Mouse (Mus musculus) cerebellum, postnatal 4 days (tissue): ENCODE measurements around the gene Rnf40.

Experiments
- DNase-seq, 2 experiments: peaks; one replicate each; pipeline ENCODE4 v3.0.0; 2022; ENCODE audit warnings: low spot score in 2 of 2, mixed read lengths in 1 of 2

Gene Rnf40

DNA sequence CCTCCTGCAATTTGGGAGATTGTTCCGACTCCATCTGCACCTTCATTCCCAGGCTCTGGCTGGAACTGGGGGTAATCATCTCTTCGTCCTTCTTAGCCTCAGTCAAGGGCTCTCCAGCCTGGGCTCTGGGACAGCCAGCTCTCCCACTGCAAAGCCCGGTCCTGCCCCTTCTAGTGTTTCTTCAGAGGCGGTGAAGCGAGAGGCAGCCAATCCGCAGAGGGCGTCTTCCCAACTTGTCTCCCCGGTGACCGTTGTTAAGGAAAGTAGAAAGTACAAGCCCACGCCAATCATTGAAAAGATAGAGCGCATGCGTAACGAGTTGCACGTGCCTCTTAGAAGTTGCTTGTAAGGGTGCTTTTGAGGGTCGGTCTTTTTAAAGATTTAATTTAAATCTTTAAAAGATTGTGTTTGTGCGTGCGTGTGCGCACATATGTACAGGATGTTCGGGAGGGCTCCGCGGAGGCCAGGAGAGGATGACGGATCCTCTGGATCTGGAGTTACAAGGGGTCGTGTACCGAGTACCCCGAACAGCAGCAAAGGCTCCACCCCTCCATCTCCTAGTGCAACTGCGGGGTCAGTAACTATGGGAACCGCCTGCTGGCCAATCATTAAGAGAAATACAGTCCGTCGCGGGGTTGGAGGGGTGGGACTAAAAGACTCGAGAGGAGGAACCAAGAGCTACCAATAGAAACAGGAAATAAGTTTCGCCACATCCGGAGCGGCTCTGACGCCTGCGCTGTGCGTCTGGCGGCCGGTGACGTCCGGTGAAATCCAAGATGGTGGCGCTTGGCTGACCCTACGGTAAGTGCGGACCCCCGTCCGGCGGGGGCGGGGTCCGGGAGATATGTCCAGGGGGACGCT, at the start of gene Rnf40, which contains the start of gene Ccdc189:
Gene Rnf40 (plus strand): TSS at position 757 of the 861 bp plus-strand sequence.
Gene Ccdc189 (minus strand): TSS at position 585 of the 861 bp plus-strand sequence.
- DNase-seq: peak; percentile 62 to 86

GRCm38 (mm10) chr7:127541671-127542070, 46.9 kb upstream of the Rnf40 start:
- no peak for DNase-seq

DNA sequence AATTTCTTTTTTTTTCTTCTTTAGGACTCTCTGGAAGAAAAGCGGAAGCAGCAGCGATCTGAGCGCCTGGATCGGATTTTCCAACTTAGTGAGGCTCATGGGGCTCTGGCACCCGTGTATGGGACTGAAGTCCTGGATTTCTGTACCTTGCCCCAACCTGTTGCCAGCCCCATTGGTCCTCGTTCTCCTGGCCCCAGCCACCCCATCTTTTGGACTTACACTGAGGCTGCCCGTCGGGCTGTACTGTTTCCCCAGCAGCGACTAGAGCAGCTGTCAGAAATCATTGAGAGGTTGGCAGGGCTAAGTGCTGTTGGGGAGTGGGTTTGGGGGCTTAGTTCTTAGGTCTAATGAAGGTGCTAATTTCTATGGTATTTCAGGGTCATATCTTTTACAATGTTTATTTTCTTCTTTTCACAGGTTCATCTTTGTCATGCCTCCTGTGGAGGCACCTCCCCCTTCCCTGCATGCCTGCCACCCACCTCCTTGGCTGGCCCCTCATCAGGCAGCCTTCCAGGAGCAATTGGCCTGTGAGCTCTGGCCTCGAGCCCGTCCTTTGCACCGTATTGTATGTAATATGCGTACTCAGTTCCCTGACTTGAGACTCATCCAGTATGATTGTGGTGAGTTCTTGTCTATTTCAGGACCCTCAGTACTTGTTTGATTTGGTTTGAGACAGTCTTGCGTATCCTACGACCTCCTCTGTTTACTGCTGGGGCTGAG, 39.3 kb upstream of the Rnf40 start:
- peak in 1 of 2 experiments; percentile 45 for DNase-seq

DNA sequence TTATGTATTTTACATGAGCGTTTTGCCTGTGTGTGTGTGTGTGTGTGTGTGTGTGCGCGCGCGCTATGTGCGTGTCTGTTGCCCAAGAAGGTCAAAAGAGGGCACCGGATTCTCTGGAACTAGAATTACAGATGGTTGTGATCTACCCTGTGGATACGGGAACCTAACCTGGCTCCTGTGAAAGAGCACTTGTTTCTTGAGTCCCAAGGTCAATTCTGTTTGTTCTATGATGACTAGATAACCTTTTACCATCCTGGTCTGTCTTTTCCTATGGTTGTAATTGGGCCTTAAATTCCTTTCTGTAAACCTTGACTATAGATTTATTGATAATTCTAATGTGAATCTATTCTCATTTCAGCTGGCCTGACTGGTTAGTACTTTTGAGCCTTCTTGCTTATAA, 37.0 kb upstream of the Rnf40 start:
- no peak for DNase-seq

DNA sequence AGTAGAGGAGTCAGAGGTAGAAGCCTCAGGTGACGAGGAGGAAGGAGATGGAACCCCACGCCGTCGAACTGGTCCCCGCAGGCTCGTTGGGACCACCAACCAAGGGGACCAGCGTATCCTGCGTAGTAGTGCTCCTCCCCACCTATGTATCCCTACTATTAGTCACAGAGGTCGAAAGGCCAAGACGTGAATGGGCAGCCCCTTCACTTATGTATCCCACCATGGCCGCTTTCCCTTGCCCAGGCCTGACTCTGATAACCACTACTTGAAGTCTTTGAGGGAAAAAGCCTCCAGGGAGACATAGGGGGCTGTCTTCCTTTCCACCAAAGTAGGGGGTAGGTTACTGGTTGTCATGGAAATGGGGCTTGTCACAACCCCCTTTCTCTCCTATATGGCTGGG, 28.0 kb upstream of the Rnf40 start:
- DNase-seq: no peak

DNA sequence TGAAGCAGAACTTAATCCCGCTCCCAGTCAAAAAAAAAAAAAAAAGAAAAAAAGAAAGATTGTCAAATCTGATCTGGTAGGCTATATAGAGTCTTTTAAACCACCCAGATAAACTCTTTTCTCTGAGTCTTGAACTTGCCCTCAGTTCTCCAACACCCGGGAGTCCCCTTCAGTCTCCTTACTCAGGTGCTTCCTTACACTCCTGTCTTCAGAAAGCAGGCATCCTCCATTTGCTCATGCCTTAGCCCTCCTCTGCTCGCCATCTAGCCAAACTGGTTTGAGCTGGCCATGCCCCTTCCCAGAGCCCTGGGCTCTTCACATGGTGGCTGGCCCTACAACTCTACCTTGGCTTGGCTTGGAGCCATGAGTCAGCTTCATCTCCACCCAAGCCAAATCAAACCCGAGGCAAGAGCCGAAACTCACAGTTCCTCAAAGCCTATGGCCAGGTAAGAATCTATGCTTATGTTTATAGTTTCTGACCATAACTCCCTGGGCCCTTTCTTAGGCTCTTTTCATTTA, 27.2 kb upstream of the Rnf40 start, which contains the start of gene Tmem265:
Gene Tmem265 (plus strand): TSS at position 51 of the 519 bp plus-strand sequence.
- DNase-seq: no peak

- peak in 1 of 2 experiments; percentile 44 for DNase-seq
Measured at GRCm38 (mm10) chr7:127564381-127565150, 24.0 kb upstream of the Rnf40 start.

- peak; percentile 55 to 79 for DNase-seq
Measured at GRCm38 (mm10) chr7:127572895-127573471, 15.6 kb upstream of the Rnf40 start, which contains the start of gene Phkg2. Phkg2 (plus strand) TSS chr7:127573340.

DNA sequence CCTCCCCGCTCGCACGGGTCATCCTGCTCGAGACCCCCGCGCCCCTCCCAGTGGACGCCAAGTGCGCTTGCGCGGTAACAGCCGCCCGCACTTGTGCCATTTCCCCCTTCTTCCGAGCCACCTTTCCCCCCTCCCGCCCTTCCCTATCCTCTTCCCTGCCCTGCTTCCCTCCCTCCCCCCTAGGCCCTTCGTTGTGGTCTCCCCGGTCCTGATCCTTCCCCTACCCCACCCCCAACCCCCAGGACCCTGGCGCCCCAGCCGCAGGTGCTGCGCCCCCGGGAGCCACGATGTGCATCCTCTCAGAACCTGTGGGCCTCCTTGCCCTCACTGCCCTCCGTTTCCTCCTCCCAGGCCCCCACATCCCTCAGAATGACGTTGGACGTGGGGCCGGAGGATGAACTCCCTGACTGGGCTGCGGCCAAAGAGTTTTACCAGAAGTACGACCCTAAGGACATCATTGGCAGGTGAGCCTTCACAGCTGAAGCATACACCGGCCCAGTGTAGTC, 15.0 kb upstream of the Rnf40 start:
- DNase-seq: no peak

DNA sequence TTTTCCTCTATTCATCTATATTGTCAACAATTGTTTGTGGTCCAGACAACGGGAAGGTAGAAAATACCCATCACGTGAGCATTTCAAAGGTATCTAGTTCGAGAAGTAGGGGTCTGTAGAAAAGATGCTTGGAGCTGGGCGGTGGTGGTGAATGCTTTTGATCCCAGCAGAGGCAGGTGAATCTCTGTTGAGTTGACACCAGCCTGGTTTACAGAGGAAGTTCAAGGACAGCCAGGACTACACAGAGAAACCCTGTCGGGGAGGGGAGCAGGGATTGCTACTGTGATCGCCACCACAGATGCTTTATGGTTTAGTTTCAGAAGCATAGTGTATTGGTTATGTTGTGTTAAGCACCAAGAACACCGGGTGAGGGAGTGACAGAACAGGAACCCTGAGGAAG, 14.5 kb upstream of the Rnf40 start:
- DNase-seq: no peak

DNA sequence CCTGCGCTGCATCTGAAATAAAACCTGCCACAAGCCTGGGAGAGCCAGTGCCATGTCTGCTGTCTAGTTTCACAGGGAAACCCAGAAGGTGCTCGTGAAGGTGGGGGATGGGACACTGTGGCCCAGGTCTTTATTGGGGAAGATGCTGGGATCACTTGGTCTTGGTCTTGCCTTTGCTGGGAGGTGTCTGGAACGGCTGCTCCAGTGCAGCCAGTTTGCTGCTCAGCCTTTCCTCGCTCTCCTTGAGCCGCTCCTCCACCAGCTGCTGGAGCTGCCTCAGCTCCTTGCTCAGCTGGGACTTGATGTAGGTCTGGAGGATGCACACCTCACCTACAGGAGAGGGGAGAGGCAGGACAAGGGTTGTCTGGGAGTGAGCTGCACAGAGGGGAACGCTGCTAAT, 5.3 kb upstream of the Rnf40 start:
- no peak for DNase-seq

DNA sequence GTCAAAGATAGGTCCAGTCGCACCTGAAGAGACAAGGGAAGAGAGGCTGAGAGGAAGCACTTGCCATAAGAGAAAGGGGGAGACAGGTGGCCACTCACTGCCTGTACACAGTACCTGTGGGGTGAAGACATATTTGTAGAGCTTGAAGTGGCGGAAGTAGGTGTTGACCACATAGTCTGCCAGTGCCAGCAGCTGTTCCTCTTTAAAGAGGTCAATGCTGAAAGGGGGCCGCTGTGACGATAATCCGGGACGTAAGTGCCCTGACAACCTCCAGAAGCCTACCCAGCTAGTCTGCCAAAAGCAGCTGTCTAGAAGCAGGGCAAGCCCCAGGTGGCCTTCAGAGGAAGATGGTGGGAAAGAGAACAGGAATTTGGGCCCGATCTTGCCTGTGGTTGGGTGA, 3.5 kb upstream of the Rnf40 start:
- DNase-seq: no peak

DNA sequence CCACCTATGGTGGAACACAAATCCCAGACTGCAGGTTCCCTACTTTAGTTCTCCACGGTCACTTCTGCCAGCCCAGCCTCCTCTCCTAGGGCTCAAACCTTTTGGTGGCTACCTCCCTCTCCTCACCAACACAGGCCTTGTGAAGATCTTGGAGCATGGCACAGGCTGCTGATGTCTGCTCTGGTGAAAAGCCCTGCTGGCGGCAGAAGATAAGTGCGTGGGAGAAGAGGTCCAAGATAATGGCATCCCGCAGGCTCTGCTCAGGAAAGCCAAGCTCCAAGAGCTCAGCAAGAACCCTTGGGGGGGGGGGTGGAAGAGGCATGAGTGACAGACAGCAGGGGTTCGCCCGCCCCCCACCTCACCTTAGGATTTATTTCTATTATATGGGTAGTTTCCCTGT, 2.4 kb upstream of the Rnf40 start:
- no peak for DNase-seq

DNA sequence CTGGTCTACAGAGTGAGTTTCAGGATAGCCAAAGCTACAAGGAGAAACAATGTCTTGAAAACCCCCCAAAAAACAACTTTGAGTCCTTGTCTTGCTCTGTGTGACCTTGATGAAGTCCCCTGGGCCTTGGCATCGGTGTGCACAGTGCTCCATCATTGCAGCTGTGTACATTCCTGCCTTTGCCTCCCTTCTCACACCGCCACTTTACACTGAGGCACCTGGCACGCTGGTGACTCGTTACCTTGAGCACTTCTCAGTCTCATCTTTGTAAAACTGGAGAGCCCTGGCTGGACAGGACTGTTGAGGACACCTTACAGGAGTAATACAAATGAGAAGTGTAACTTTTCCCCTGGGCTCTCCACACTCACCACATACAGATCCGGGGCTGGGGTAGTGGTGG, 1.4 kb upstream of the Rnf40 start:
- no peak for DNase-seq

GRCm38 (mm10) chr7:127588901-127589300, 334 bp downstream of the Rnf40 start:
- DNase-seq: no peak

GRCm38 (mm10) chr7:127589637-127590036, 1.1 kb downstream of the Rnf40 start:
- DNase-seq: no peak

- no peak for DNase-seq
Measured at GRCm38 (mm10) chr7:127591108-127591507, 2.5 kb downstream of the Rnf40 start.

GRCm38 (mm10) chr7:127592575-127592974, 4.0 kb downstream of the Rnf40 start:
- no peak for DNase-seq

- DNase-seq: no peak
Measured at GRCm38 (mm10) chr7:127596747-127597146, 8.2 kb downstream of the Rnf40 start.

- no peak for DNase-seq
Measured at GRCm38 (mm10) chr7:127600612-127601011, 12.0 kb downstream of the Rnf40 start.

DNA sequence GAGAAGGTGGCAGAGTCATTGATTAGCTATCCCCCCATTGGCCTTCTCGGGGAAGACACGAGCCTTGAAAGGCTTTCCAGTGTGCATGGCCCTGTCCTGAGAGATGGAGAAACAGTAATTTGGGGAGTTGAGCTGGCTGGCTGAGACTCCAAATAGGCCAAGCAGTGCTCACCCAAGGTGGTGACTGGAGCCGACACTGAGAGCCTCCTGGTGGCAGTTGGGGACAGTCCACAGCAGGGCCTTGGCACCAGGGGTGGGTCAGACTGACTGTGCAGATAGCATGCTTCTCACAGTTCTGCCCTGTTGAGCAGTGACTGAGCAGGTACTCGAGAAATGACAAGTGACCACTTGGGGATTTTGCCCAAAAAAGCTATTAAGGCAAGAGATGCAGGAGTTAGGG, 13.2 kb downstream of the Rnf40 start:
- DNase-seq: no peak
